ENCODE assay signal across 34 mouse cellular contexts in the genomic region with DNA sequence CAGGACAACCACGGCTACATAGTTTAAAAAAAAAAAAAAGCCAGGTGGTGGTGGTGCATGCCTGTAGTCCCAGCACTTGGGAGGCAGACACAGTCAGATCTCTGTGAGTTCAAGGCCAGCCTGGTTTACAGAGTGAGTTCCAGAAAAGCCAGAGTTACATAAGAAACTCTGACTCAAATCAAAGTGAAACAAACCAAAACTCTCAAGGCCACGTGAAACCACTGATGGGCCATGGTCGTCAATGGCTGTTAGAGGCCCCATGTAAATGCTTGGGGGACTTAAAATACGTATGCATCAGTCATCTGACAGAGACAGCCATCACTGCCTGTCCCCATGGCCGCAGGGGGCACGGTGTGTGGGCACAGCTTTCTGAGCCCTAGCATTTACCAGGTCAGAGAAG. TPM values are rescaled to one million over a fixed set of nuclear protein-coding genes. Genes with fewer than 3 reads are reported as not detected.
DNase-seq lines count a peak whose midpoint lies in the region; ATAC-seq and TF ChIP-seq lines count a peak whose summit lies in the region.
"Had no signal": no experiment of that assay in that cellular context is flagged by ENCODE, and none has a peak within 500 bp of the region (broad histone marks: within the 10 kb centered on the region; RNA-seq: fewer than 3 reads in every experiment).

No protein-coding gene starts in this region.

- H3K4me1 ChIP-seq in liver, adult 2 months (ENCODE audit: control insufficient read depth, insufficient read depth, low read length) = peaks cover 25% of the 10 kb centered on the region
- no peaks in the 10 kb centered on the region for H3K4me1 ChIP-seq in liver, embryonic 11.5 days (replicated peaks; ENCODE audit: control insufficient read depth, insufficient read depth, low read length)
- H3K4me1 ChIP-seq in bone marrow macrophage, adult 2 months (ENCODE audit: control insufficient read depth, insufficient read depth, low read length) = peaks cover 49% of the 10 kb centered on the region

- H3K9ac ChIP-seq in liver, adult 2 months (ENCODE audit: low read depth, low read length) = no peak overlapping the region
- no peak overlapping the region for H3K9ac ChIP-seq in liver, embryonic 11.5 days (ENCODE audit: low read depth, low read length)
- H3K9ac ChIP-seq: embryonic facial prominence, embryonic 12.5 days; embryonic facial prominence, embryonic 15.5 days; forebrain, postnatal 0 days; hindbrain, embryonic 14.5 days had no signal

- TF ChIP-seq POLR2A in liver, adult 2 months (IDR thresholded peaks at IDR 0.05; ENCODE audit: extremely low read depth, insufficient read depth, low read length) = no peak
- TF ChIP-seq POLR2A in bone marrow macrophage, adult 2 months (IDR thresholded peaks at IDR 0.05; ENCODE audit: borderline replicate concordance, low read depth, low read length) = no peak

- TF ChIP-seq CTCF in liver, adult 2 months (IDR thresholded peaks at IDR 0.05; ENCODE audit: low read depth, low read length) = no peak
- no peak for TF ChIP-seq CTCF in bone marrow macrophage, adult 2 months (IDR thresholded peaks at IDR 0.05; ENCODE audit: low read depth, low read length)

- DNase-seq in adrenal gland, adult (ENCODE audit: inconsistent age in 2 of 2, low spot score in 1 of 2) = peak; percentile 23 to 71
- DNase-seq in adrenal gland, adult 18-20 months (ENCODE audit: low spot score in 2 of 2) = no peak
- DNase-seq in liver, adult 2 months (ENCODE audit: extremely low read depth, low read depth, low spot score) = no peak
- no peak for DNase-seq in liver, embryonic 11.5 days (ENCODE audit: low spot score)
- DNase-seq: adrenal gland, postnatal 25 days; B cell, adult 2 months; cerebellum, adult 11 months; cerebellum, adult 2 months; cerebellum, adult 9-11 months; cerebellum, postnatal 25 days; forebrain, postnatal 0 days; gastrocnemius, adult 2 months; gastrocnemius, postnatal 14 days; heart, adult 11 months had no signal

- H3K4me2 ChIP-seq in liver, embryonic 11.5 days = no peak overlapping the region
- H3K4me2 ChIP-seq: embryonic facial prominence, embryonic 12.5 days; embryonic facial prominence, embryonic 15.5 days; heart, embryonic 11.5 days; hindbrain, embryonic 14.5 days had no signal

- no peak overlapping the region for H3K4me3 ChIP-seq in liver, adult 2 months (ENCODE audit: insufficient read depth, low read depth, low read length)
- no peak overlapping the region for H3K4me3 ChIP-seq in liver, embryonic 11.5 days (ENCODE audit: low read depth, low read length)
- H3K4me3 ChIP-seq in bone marrow macrophage, adult 2 months (ENCODE audit: insufficient read depth, low read length) = no peak overlapping the region
- H3K4me3 ChIP-seq: embryonic facial prominence, embryonic 12.5 days; embryonic facial prominence, embryonic 15.5 days; gastrocnemius, adult 2 months had no signal

- H3K36me3 ChIP-seq in liver, adult 2 months (ENCODE audit: control insufficient read depth, insufficient read depth, low read length) = no peaks in the 10 kb centered on the region
- H3K36me3 ChIP-seq in liver, embryonic 11.5 days (ENCODE audit: control insufficient read depth, insufficient read depth, low read length) = no peaks in the 10 kb centered on the region
- H3K36me3 ChIP-seq: embryonic facial prominence, embryonic 12.5 days; embryonic facial prominence, embryonic 15.5 days had no signal

- peak overlapping the region; percentile 25; the same call in 1 of the 2 replicates for H3K27ac ChIP-seq in liver, adult 2 months (replicated peaks; ENCODE audit: insufficient read depth, low read depth, low read length)
- no peak overlapping the region for H3K27ac ChIP-seq in liver, embryonic 11.5 days (ENCODE audit: low read depth, low read length)
- H3K27ac ChIP-seq in bone marrow macrophage, adult 2 months (ENCODE audit: insufficient read depth, low read depth, low read length) = peak overlapping the region; percentile 56
- H3K27ac ChIP-seq: embryonic facial prominence, embryonic 12.5 days; embryonic facial prominence, embryonic 15.5 days; hindbrain, embryonic 14.5 days; hindbrain, postnatal 0 days had no signal

- 79% methylated on average over 6 of the region's 6 CpGs for WGBS in liver, adult 2 months
- 78% methylated on average over 6 of the region's 6 CpGs for WGBS in liver, embryonic 11.5 days

- no peaks in the 10 kb centered on the region for H3K27me3 ChIP-seq in liver, adult 2 months (ENCODE audit: control insufficient read depth, insufficient read depth, low read length)
- H3K27me3 ChIP-seq in liver, embryonic 11.5 days (replicated peaks; ENCODE audit: control insufficient read depth, insufficient read depth, low read length) = no peaks in the 10 kb centered on the region
- H3K27me3 ChIP-seq: embryonic facial prominence, embryonic 12.5 days; embryonic facial prominence, embryonic 15.5 days had no signal

- ATAC-seq in liver, embryonic 11.5 days (replicated peaks; ENCODE audit: low FRiP score) = no peak
- no peak for ATAC-seq in inflammation-experienced regulatory T-cells, adult 6 months
- ATAC-seq: forebrain, embryonic 14.5 days; forebrain, postnatal 0 days; hindbrain, postnatal 0 days; intestine, postnatal 0 days had no signal

- no peaks in the 10 kb centered on the region for H3K9me3 ChIP-seq in liver, embryonic 11.5 days (ENCODE audit: control insufficient read depth, low read length)
- H3K9me3 ChIP-seq: embryonic facial prominence, embryonic 12.5 days; embryonic facial prominence, embryonic 15.5 days had no signal

- peaks cover 27% of the 10 kb centered on the region for H3K79me2 ChIP-seq in liver, adult 2 months (ENCODE audit: control insufficient read depth, insufficient read depth, low read length)

RNA-seq across cellular contexts. Expression of a gene that starts 24.5 kb away (rescaled TPM):
- total RNA-seq in adrenal gland, adult 18-20 months (2021) = 10 to 100 TPM; 39.6 to 44.5 TPM
- 9.8 and 15.2 TPM in 2 replicates for total RNA-seq in liver, adult 2 months (2014; rRNA removed)
- polyA plus RNA-seq in liver, adult 2 months (2012; rRNA removed) = 10.0 and 12.7 TPM in 2 replicates
- 1.2 and 1.3 TPM in 2 replicates for polyA plus RNA-seq in liver, embryonic 11.5 days (2014; fragmentation: Nextera tagmentation; extraction: Ambion mirVana)
- 12.2 and 12.3 TPM in 2 replicates for polyA plus RNA-seq in bone marrow macrophage, adult 2 months (2012; ENCODE audit: insufficient read depth, insufficient read length, missing spikeins)
- under 1 TPM; 0.32 to 0.78 (median 0.64) TPM for polyA plus RNA-seq in inflammation-experienced regulatory T-cells, adult 6 months (2017; shearing (Covaris generic))

RNA-seq across cellular contexts. Expression of a gene that starts 31.9 kb away (rescaled TPM):
- 10 to 100 TPM; 54.4 to 77.9 TPM for total RNA-seq in adrenal gland, adult 18-20 months (2021)
- 6.3 and 8.1 TPM in 2 replicates for total RNA-seq in liver, adult 2 months (2014; rRNA removed)
- 12.1 and 24.6 TPM in 2 replicates for polyA plus RNA-seq in liver, adult 2 months (2012; rRNA removed)
- polyA plus RNA-seq in liver, embryonic 11.5 days (2014; fragmentation: Nextera tagmentation; extraction: Ambion mirVana) = 62.4 and 65.0 TPM in 2 replicates
- 227 and 236 TPM in 2 replicates for polyA plus RNA-seq in bone marrow macrophage, adult 2 months (2012; ENCODE audit: insufficient read depth, insufficient read length, missing spikeins)
- polyA plus RNA-seq in inflammation-experienced regulatory T-cells, adult 6 months (2017; shearing (Covaris generic)) = 10 to 100 TPM; 14.7 to 21.3 (median 17.4) TPM

RNA-seq across cellular contexts. Expression of a gene that starts 49.1 kb away (rescaled TPM):
- under 1 TPM in 1 of 2 experiments, not detected in 1; 0.45 TPM for total RNA-seq in adrenal gland, adult 18-20 months (2021)
- total RNA-seq in liver, adult 2 months (2014; rRNA removed) = not detected in 2 replicates
- polyA plus RNA-seq in liver, adult 2 months (2012; rRNA removed) = not detected in 2 replicates
- not detected in 2 replicates for polyA plus RNA-seq in liver, embryonic 11.5 days (2014; fragmentation: Nextera tagmentation; extraction: Ambion mirVana)
- polyA plus RNA-seq in bone marrow macrophage, adult 2 months (2012; ENCODE audit: insufficient read depth, insufficient read length, missing spikeins) = not detected in 2 replicates
- polyA plus RNA-seq in inflammation-experienced regulatory T-cells, adult 6 months (2017; shearing (Covaris generic)) = not detected
- total RNA-seq: adrenal gland, postnatal 25 days; common myeloid progenitor, adult 5-6 weeks; forebrain, postnatal 0 days; gastrocnemius, adult 2 months; gastrocnemius, postnatal 14 days; gastrocnemius, postnatal 4 days; heart, adult 8-10 months; heart, postnatal 25 days; hematopoietic stem cell, adult 5-6 weeks; hindbrain, postnatal 0 days; MEL had no signal
- polyA plus RNA-seq: cerebellum, adult 2 months; embryonic facial prominence, embryonic 12.5 days; embryonic facial prominence, embryonic 15.5 days; forebrain, embryonic 11.5 days; forebrain, embryonic 14.5 days; forebrain, postnatal 0 days; frontal cortex, adult 2 months; heart, embryonic 11.5 days; heart, embryonic 14.5 days; heart, postnatal 0 days; hindbrain, embryonic 14.5 days; hindbrain, postnatal 0 days; intestine, embryonic 14.5 days; intestine, postnatal 0 days had no signal

RNA-seq across cellular contexts. Expression of a gene that starts 49.8 kb away (rescaled TPM):
- not detected for total RNA-seq in adrenal gland, adult 18-20 months (2021)
- not detected in 2 replicates for total RNA-seq in liver, adult 2 months (2014; rRNA removed)
- not detected in 2 replicates for polyA plus RNA-seq in liver, adult 2 months (2012; rRNA removed)
- not detected in 2 replicates for polyA plus RNA-seq in liver, embryonic 11.5 days (2014; fragmentation: Nextera tagmentation; extraction: Ambion mirVana)
- polyA plus RNA-seq in bone marrow macrophage, adult 2 months (2012; ENCODE audit: insufficient read depth, insufficient read length, missing spikeins) = not detected in 2 replicates
- not detected for polyA plus RNA-seq in inflammation-experienced regulatory T-cells, adult 6 months (2017; shearing (Covaris generic))
- total RNA-seq: adrenal gland, postnatal 25 days; common myeloid progenitor, adult 5-6 weeks; forebrain, postnatal 0 days; gastrocnemius, adult 2 months; gastrocnemius, postnatal 14 days; gastrocnemius, postnatal 4 days; heart, adult 8-10 months; heart, postnatal 25 days; hematopoietic stem cell, adult 5-6 weeks; hindbrain, postnatal 0 days; MEL had no signal
- polyA plus RNA-seq: cerebellum, adult 2 months; embryonic facial prominence, embryonic 12.5 days; embryonic facial prominence, embryonic 15.5 days; forebrain, embryonic 11.5 days; forebrain, embryonic 14.5 days; forebrain, postnatal 0 days; frontal cortex, adult 2 months; heart, embryonic 11.5 days; heart, embryonic 14.5 days; heart, postnatal 0 days; hindbrain, embryonic 14.5 days; hindbrain, postnatal 0 days; intestine, embryonic 14.5 days; intestine, postnatal 0 days had no signal

Comparison
In these comparisons a context has a peak if more than half of its experiments do, and no peak if none do; other contexts are left out.
1. DNase-seq: peak in adrenal gland, adult (2 of 2); none in adrenal gland, adult 18-20 months (0 of 2), liver, adult 2 months (single experiment) and liver, embryonic 11.5 days (single experiment).